Mouse (Mus musculus) kidney, adult 18-20 months (tissue): Measurements from ENCODE around the gene Dmrtc2.
"Not testable (repeated sequence)": the region's sequence is repeated elsewhere in the genome, so short reads cannot be mapped to it uniquely, and the experiment has no call there.

ENCODE experiments used
- DNase-seq: peaks from one replicate; pipeline ENCODE4 v3.0.0; 2021

The Dmrtc2 gene

GRCm38 (mm10) chr7:24869532-24870165 lies at the start of gene Dmrtc2, which contains the start of gene Lypd4:
TSS of gene Dmrtc2 (plus strand) at chr7:24870057.
TSS of gene Lypd4 (minus strand) at chr7:24869941.
- no peak for DNase-seq

- no peak for DNase-seq
Measured at GRCm38 (mm10) chr7:24824452-24824851, 45.4 kb upstream of the Dmrtc2 start.

GRCm38 (mm10) chr7:24827181-24827580 lies 42.7 kb upstream of the Dmrtc2 start:
- no peak for DNase-seq

GRCm38 (mm10) chr7:24838732-24839409 lies 31.0 kb upstream of the Dmrtc2 start:
- DNase-seq: not testable (repeated sequence)

GRCm38 (mm10) chr7:24839410-24839808 lies 30.4 kb upstream of the Dmrtc2 start:
- DNase-seq: no peak

GRCm38 (mm10) chr7:24840331-24840730 lies 29.5 kb upstream of the Dmrtc2 start:
- no peak for DNase-seq

GRCm38 (mm10) chr7:24841009-24841408 lies 28.8 kb upstream of the Dmrtc2 start:
- no peak for DNase-seq

GRCm38 (mm10) chr7:24844144-24844543 lies 25.7 kb upstream of the Dmrtc2 start:
- DNase-seq: no peak

- DNase-seq: no peak
Measured at GRCm38 (mm10) chr7:24845181-24845580, 24.7 kb upstream of the Dmrtc2 start.

GRCm38 (mm10) chr7:24845713-24846112 lies 24.1 kb upstream of the Dmrtc2 start:
- no peak for DNase-seq

- not testable (repeated sequence) for DNase-seq
Measured at GRCm38 (mm10) chr7:24846576-24846975, 23.3 kb upstream of the Dmrtc2 start.

- no peak for DNase-seq
Measured at GRCm38 (mm10) chr7:24850162-24850561, 19.7 kb upstream of the Dmrtc2 start.

GRCm38 (mm10) chr7:24850899-24851303 lies 19.0 kb upstream of the Dmrtc2 start:
- DNase-seq: no peak

GRCm38 (mm10) chr7:24851596-24852325 lies 18.1 kb upstream of the Dmrtc2 start:
- DNase-seq: no peak

- DNase-seq: no peak
Measured at GRCm38 (mm10) chr7:24852557-24853232, 17.2 kb upstream of the Dmrtc2 start.

- DNase-seq: no peak
Measured at GRCm38 (mm10) chr7:24853233-24853563, 16.7 kb upstream of the Dmrtc2 start.

GRCm38 (mm10) chr7:24853695-24854094 lies 16.2 kb upstream of the Dmrtc2 start:
- no peak for DNase-seq

GRCm38 (mm10) chr7:24856460-24857120 lies 13.3 kb upstream of the Dmrtc2 start:
- DNase-seq: no peak

GRCm38 (mm10) chr7:24859234-24859633 lies 10.6 kb upstream of the Dmrtc2 start:
- DNase-seq: no peak

- DNase-seq: no peak
Measured at GRCm38 (mm10) chr7:24861913-24862312, 7.9 kb upstream of the Dmrtc2 start, which contains the start of gene Gm9844. TSS of gene Gm9844 (plus strand) at chr7:24862213.

- DNase-seq: no peak
Measured at GRCm38 (mm10) chr7:24862853-24863252, 7.0 kb upstream of the Dmrtc2 start.

GRCm38 (mm10) chr7:24864156-24864555 lies 5.7 kb upstream of the Dmrtc2 start:
- no peak for DNase-seq

GRCm38 (mm10) chr7:24869080-24869479 lies 777 bp upstream of the Dmrtc2 start:
- DNase-seq: no peak
